Mouse (Mus musculus): ENCODE results near the gene Tnnt3. TPM values are rescaled to one million over a fixed set of nuclear protein-coding genes. Genes with fewer than 3 reads are reported as not detected.
A peak's percentile ranks its signal among the peaks of the same experiment; 100 is the strongest.

The Tnnt3 gene
- polyA plus RNA-seq, 1 experiment from 2014 or later: 2.5 TPM

GRCm38 (mm10) chr7:142563168-142563567 is 64.5 kb downstream of the Tnnt3 start:
- no peaks in the 10 kb centered on the region for H3K36me3 ChIP-seq
- no peak overlapping the region for H3K4me3 ChIP-seq
- H3K9ac ChIP-seq: 0 out of 2 replicates have a peak overlapping the region, but pooled peaks have one; percentile 8
- no peak for ATAC-seq (ENCODE audit: low FRiP score)
- H3K4me2 ChIP-seq: no peak overlapping the region
- H3K9me3 ChIP-seq: no peaks in the 10 kb centered on the region
- WGBS: 35% methylated on average over 6 of the region's 6 CpGs
- H3K27me3 ChIP-seq: 0 out of 2 replicates have a peak, but pooled peaks cover 4% of the 10 kb centered on the region
- H3K4me1 ChIP-seq (replicated peaks): peaks cover 27% of the 10 kb centered on the region
- no peak overlapping the region for H3K27ac ChIP-seq

DNA sequence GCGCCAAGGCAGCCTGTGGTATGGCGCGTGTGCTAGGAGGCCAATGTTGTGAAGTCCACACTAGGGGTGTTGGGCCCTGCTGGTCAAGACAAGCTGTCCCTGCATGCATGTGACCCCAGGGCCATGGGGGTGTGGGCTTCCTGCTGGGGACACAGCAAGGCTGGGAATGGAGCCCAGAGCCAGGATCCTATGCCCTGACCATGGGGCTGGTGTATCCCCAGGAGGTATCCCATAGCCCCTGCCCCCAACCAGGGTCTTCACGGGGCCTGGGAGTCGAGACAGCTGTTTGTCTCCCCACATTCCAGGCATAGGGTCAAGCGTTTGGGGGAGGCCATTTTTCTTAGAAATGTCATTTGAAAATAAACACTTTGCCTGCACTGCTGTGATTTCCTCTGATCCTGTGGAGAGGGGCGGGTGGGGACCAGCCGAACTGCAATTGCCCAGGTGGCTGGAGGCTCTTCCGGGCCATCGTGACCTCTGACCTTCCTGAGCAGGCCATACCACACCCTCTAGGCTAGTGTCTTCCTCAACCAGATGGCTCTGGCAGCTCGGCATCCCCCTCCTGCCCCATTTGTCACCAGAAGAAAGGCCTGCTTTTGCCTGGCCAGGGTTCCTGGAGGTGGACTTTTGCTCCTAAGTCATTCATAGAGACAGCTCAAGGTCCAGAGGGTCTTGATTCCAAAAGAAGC is 66.5 kb downstream of the Tnnt3 start:
- H3K36me3 ChIP-seq: no peaks in the 10 kb centered on the region
- ATAC-seq (ENCODE audit: low FRiP score): no peak
- no peak overlapping the region for H3K9ac ChIP-seq
- H3K27ac ChIP-seq: no peak overlapping the region
- peaks cover 35% of the 10 kb centered on the region for H3K4me1 ChIP-seq (replicated peaks)
- no peak overlapping the region for H3K4me2 ChIP-seq
- 62% methylated on average over 11 of the region's 11 CpGs for WGBS
- H3K9me3 ChIP-seq: no peaks in the 10 kb centered on the region
- H3K4me3 ChIP-seq: no peak overlapping the region
- 0 out of 2 replicates have a peak, but pooled peaks cover 4% of the 10 kb centered on the region for H3K27me3 ChIP-seq

Other genes starting within 250 kb of the Tnnt3 start
- gene Gm2431, start 240.5 kb upstream of the Tnnt3 start, polyA plus RNA-seq (2015; fragmentation: Nextera tagmentation; extraction: Ambion mirVana): not detected in 2 replicates
- gene Gm4559, start 224.5 kb upstream of the Tnnt3 start, polyA plus RNA-seq (2015; fragmentation: Nextera tagmentation; extraction: Ambion mirVana): not detected in 2 replicates
- gene Krtap5-1, start 201.7 kb upstream of the Tnnt3 start, polyA plus RNA-seq (2015; fragmentation: Nextera tagmentation; extraction: Ambion mirVana): not detected in 2 replicates
- not detected in 2 replicates for gene Krtap5-4, start 195.3 kb upstream of the Tnnt3 start, polyA plus RNA-seq (2015; fragmentation: Nextera tagmentation; extraction: Ambion mirVana)
- gene Ifitm10, start 125.1 kb upstream of the Tnnt3 start, polyA plus RNA-seq (2015; fragmentation: Nextera tagmentation; extraction: Ambion mirVana): 2.3 and 2.6 TPM in 2 replicates
- gene Gm49369, start 116.2 kb upstream of the Tnnt3 start, polyA plus RNA-seq (2015; fragmentation: Nextera tagmentation; extraction: Ambion mirVana): 0.36 TPM in 1 of 2 replicates, not detected in the other
- gene Ctsd, start 110.8 kb upstream of the Tnnt3 start, polyA plus RNA-seq (2015; fragmentation: Nextera tagmentation; extraction: Ambion mirVana): 270 and 293 TPM in 2 replicates
- not detected in 2 replicates for gene Syt8, start 64.0 kb upstream of the Tnnt3 start, polyA plus RNA-seq (2015; fragmentation: Nextera tagmentation; extraction: Ambion mirVana)
- 1.4 and 1.8 TPM in 2 replicates for gene Tnni2, start 57.0 kb upstream of the Tnnt3 start, polyA plus RNA-seq (2015; fragmentation: Nextera tagmentation; extraction: Ambion mirVana)
- 5.1 and 6.8 TPM in 2 replicates for gene Lsp1, start 38.0 kb upstream of the Tnnt3 start, polyA plus RNA-seq (2015; fragmentation: Nextera tagmentation; extraction: Ambion mirVana)
- 16.9 and 19.5 TPM in 2 replicates for gene Mrpl23, start 33.9 kb downstream of the Tnnt3 start, polyA plus RNA-seq (2015; fragmentation: Nextera tagmentation; extraction: Ambion mirVana)
- 179 and 205 TPM in 2 replicates for gene Igf2, start 168.0 kb downstream of the Tnnt3 start, polyA plus RNA-seq (2015; fragmentation: Nextera tagmentation; extraction: Ambion mirVana)
- not detected in 2 replicates for gene Gm49394, start 171.1 kb downstream of the Tnnt3 start, polyA plus RNA-seq (2015; fragmentation: Nextera tagmentation; extraction: Ambion mirVana)
- 0.83 and 0.99 TPM in 2 replicates for gene Ins2, start 244.5 kb downstream of the Tnnt3 start, polyA plus RNA-seq (2015; fragmentation: Nextera tagmentation; extraction: Ambion mirVana)

All from hindbrain, embryonic 13.5 days (tissue).